12 mouse cellular contexts compared by ENCODE assay signal in genomic region chr17:45933034-45933433, GRCm38 (mm10).
"Had no signal": no experiment of that assay in that cellular context is flagged by ENCODE, and none has a peak within 500 bp of the region (broad histone marks: within the 10 kb centered on the region; RNA-seq: fewer than 3 reads in every experiment).

No protein-coding gene starts in this region.

- ATAC-seq: intestine, embryonic 15.5 days; liver, embryonic 12.5 days; midbrain, embryonic 15.5 days had no signal

- H3K27me3 ChIP-seq: intestine, embryonic 15.5 days; liver, embryonic 12.5 days; lung, embryonic 15.5 days; midbrain, embryonic 15.5 days; stomach, embryonic 15.5 days had no signal

- H3K9ac ChIP-seq: intestine, embryonic 15.5 days; kidney, embryonic 15.5 days; liver, embryonic 12.5 days; lung, embryonic 15.5 days; midbrain, embryonic 15.5 days; stomach, embryonic 15.5 days had no signal

- H3K4me2 ChIP-seq: intestine, embryonic 15.5 days; kidney, embryonic 15.5 days; liver, embryonic 12.5 days; lung, embryonic 15.5 days; midbrain, embryonic 15.5 days; stomach, embryonic 15.5 days had no signal

- H3K4me1 ChIP-seq: stomach, embryonic 15.5 days had no signal

- DNase-seq: kidney, adult 18-20 months; lung, postnatal 14 days; thymus, postnatal 36 days had no signal

- H3K36me3 ChIP-seq: intestine, embryonic 15.5 days; kidney, embryonic 15.5 days; liver, embryonic 12.5 days; lung, embryonic 15.5 days; midbrain, embryonic 15.5 days; stomach, embryonic 15.5 days had no signal

- H3K9me3 ChIP-seq: intestine, embryonic 15.5 days; kidney, embryonic 15.5 days; liver, embryonic 12.5 days; lung, embryonic 15.5 days; midbrain, embryonic 15.5 days; stomach, embryonic 15.5 days had no signal

- H3K4me3 ChIP-seq: intestine, embryonic 15.5 days; kidney, embryonic 15.5 days; left cerebral cortex, adult 2 months; liver, embryonic 12.5 days; lung, embryonic 15.5 days; megakaryocyte, embryonic 14.5 days; midbrain, embryonic 15.5 days; stomach, embryonic 15.5 days had no signal

- H3K27ac ChIP-seq: intestine, embryonic 15.5 days; kidney, embryonic 15.5 days; left cerebral cortex, adult 2 months; liver, embryonic 12.5 days; lung, embryonic 15.5 days; macrophage; midbrain, embryonic 15.5 days; stomach, embryonic 15.5 days had no signal
